In genomic region chr16:73772454-73772853, GRCm38 (mm10) we compare ENCODE assay signal across 25 mouse cellular contexts.
DNase-seq lines count a peak whose midpoint lies in the region; ATAC-seq and TF ChIP-seq lines count a peak whose summit lies in the region.
"Had no signal": no experiment of that assay in that cellular context is flagged by ENCODE, and none has a peak within 500 bp of the region (broad histone marks: within the 10 kb centered on the region; RNA-seq: fewer than 3 reads in every experiment).

No protein-coding gene starts in this region.

- H3K9me3 ChIP-seq in embryonic facial prominence, embryonic 11.5 days (replicated peaks; ENCODE audit: control insufficient read depth, low read length) = no peaks in the 10 kb centered on the region
- H3K9me3 ChIP-seq in embryonic facial prominence, embryonic 10.5 days = no peaks in the 10 kb centered on the region
- H3K9me3 ChIP-seq in forebrain, postnatal 0 days (ENCODE audit: low read length) = no peaks in the 10 kb centered on the region
- no peaks in the 10 kb centered on the region for H3K9me3 ChIP-seq in forebrain, embryonic 10.5 days
- no peaks in the 10 kb centered on the region for H3K9me3 ChIP-seq in embryonic facial prominence, embryonic 14.5 days (ENCODE audit: control insufficient read depth, low read length)
- H3K9me3 ChIP-seq: embryonic facial prominence, embryonic 12.5 days; embryonic facial prominence, embryonic 15.5 days; forebrain, embryonic 13.5 days; G1E had no signal

- no peaks in the 10 kb centered on the region for H3K4me1 ChIP-seq in embryonic facial prominence, embryonic 11.5 days (ENCODE audit: control insufficient read depth, insufficient read depth, low read length)
- H3K4me1 ChIP-seq in embryonic facial prominence, embryonic 10.5 days = no peaks in the 10 kb centered on the region
- no peaks in the 10 kb centered on the region for H3K4me1 ChIP-seq in forebrain, postnatal 0 days (ENCODE audit: insufficient read depth)
- no peaks in the 10 kb centered on the region for H3K4me1 ChIP-seq in forebrain, embryonic 10.5 days
- peaks cover 3% of the 10 kb centered on the region; the same call in 1 of the 2 replicates for H3K4me1 ChIP-seq in embryonic facial prominence, embryonic 14.5 days (ENCODE audit: control insufficient read depth, insufficient read depth, low read length)
- H3K4me1 ChIP-seq: embryonic facial prominence, embryonic 12.5 days; forebrain, embryonic 13.5 days had no signal

- H3K36me3 ChIP-seq in embryonic facial prominence, embryonic 11.5 days (replicated peaks; ENCODE audit: control insufficient read depth, insufficient read depth, low read depth, low read length) = no peaks in the 10 kb centered on the region
- H3K36me3 ChIP-seq in embryonic facial prominence, embryonic 10.5 days (replicated peaks) = no peaks in the 10 kb centered on the region
- no peaks in the 10 kb centered on the region for H3K36me3 ChIP-seq in forebrain, postnatal 0 days (ENCODE audit: insufficient read depth)
- no peaks in the 10 kb centered on the region for H3K36me3 ChIP-seq in forebrain, embryonic 10.5 days (replicated peaks)
- H3K36me3 ChIP-seq in embryonic facial prominence, embryonic 14.5 days (ENCODE audit: control insufficient read depth, insufficient read depth, low read length) = no peaks in the 10 kb centered on the region
- H3K36me3 ChIP-seq: embryonic facial prominence, embryonic 12.5 days; embryonic facial prominence, embryonic 15.5 days; G1E had no signal

- intact Hi-C loops in left cerebral cortex, adult 2 months (cut with DNase I) = no loop called here

- WGBS in embryonic facial prominence, embryonic 11.5 days = 75% methylated on average over 5 of the region's 5 CpGs
- 84% methylated on average over 5 of the region's 5 CpGs for WGBS in embryonic facial prominence, embryonic 10.5 days
- WGBS in forebrain, postnatal 0 days = 60% methylated on average over 5 of the region's 5 CpGs
- 93% methylated on average over 5 of the region's 5 CpGs for whole genome bisulfite sequencing in forebrain, embryonic 10.5 days
- WGBS in embryonic facial prominence, embryonic 14.5 days = 46% methylated on average over 5 of the region's 5 CpGs

- H3K4me3 ChIP-seq in embryonic facial prominence, embryonic 11.5 days (ENCODE audit: low read depth, low read length) = no peak overlapping the region
- no peak overlapping the region for H3K4me3 ChIP-seq in embryonic facial prominence, embryonic 10.5 days
- H3K4me3 ChIP-seq in forebrain, postnatal 0 days (ENCODE audit: low read depth, low read length) = no peak overlapping the region
- H3K4me3 ChIP-seq in forebrain, embryonic 10.5 days = no peak overlapping the region
- no peak overlapping the region for H3K4me3 ChIP-seq in embryonic facial prominence, embryonic 14.5 days (ENCODE audit: low read depth, low read length)
- no peak overlapping the region for H3K4me3 ChIP-seq in left cerebral cortex, adult 2 months
- H3K4me3 ChIP-seq: embryonic facial prominence, embryonic 12.5 days; embryonic facial prominence, embryonic 15.5 days; erythroblast, embryonic 14.5 days; forebrain, embryonic 13.5 days had no signal

- H3K27ac ChIP-seq in embryonic facial prominence, embryonic 11.5 days (replicated peaks; ENCODE audit: low read depth, low read length) = no peak overlapping the region
- no peak overlapping the region for H3K27ac ChIP-seq in embryonic facial prominence, embryonic 10.5 days (replicated peaks)
- no peak overlapping the region for H3K27ac ChIP-seq in forebrain, postnatal 0 days (ENCODE audit: low read depth, low read length)
- H3K27ac ChIP-seq in forebrain, embryonic 10.5 days = no peak overlapping the region
- H3K27ac ChIP-seq in embryonic facial prominence, embryonic 14.5 days (replicated peaks; ENCODE audit: low read depth, low read length) = no peak overlapping the region
- no peak overlapping the region for H3K27ac ChIP-seq in left cerebral cortex, adult 2 months
- H3K27ac ChIP-seq: embryonic facial prominence, embryonic 12.5 days; embryonic facial prominence, embryonic 15.5 days; forebrain, embryonic 13.5 days had no signal

- no peak for ATAC-seq in embryonic facial prominence, embryonic 11.5 days (replicated peaks; ENCODE audit: insufficient number of reproducible peaks, low FRiP score, low TSS enrichment, low read depth)
- no peak for ATAC-seq in forebrain, postnatal 0 days
- ATAC-seq in embryonic facial prominence, embryonic 14.5 days (ENCODE audit: low read depth) = no peak
- ATAC-seq: activated CD4-positive, CD25-positive, alpha-beta regulatory T cell, adult 4 months; CD4-positive, CD25-positive, alpha-beta regulatory T cell, adult 4 months; forebrain, embryonic 13.5 days; Patski had no signal

- DNase-seq in embryonic facial prominence, embryonic 11.5 days (ENCODE audit: low spot score) = peak; percentile 17
- no peak for DNase-seq in embryonic facial prominence, embryonic 10.5 days (ENCODE audit: low spot score)
- peak; percentile 12 for DNase-seq in forebrain, postnatal 0 days
- DNase-seq in forebrain, embryonic 10.5 days (ENCODE audit: extremely low spot score, low spot score) = no peak
- peak; percentile 10 for DNase-seq in brain, adult 2 months (ENCODE audit: low read depth, low spot score)
- DNase-seq in embryonic facial prominence, embryonic 14.5 days (ENCODE audit: low spot score) = peak; percentile 78
- no peak for DNase-seq in left cerebral cortex, adult 2 months (ENCODE audit: extremely low spot score in 1 of 2, low spot score in 2 of 2)
- DNase-seq: adrenal gland, adult 8-10 months; adrenal gland, postnatal 14 days; adrenal gland, postnatal 36 days; B cell, adult 2 months; cerebellum, adult 11-12 months; cerebellum, adult 2 months; cerebellum, adult 9-10 months; cerebellum, postnatal 10 days; cerebellum, postnatal 25 days had no signal

- no peak overlapping the region for H3K9ac ChIP-seq in embryonic facial prominence, embryonic 11.5 days (replicated peaks; ENCODE audit: low read length)
- H3K9ac ChIP-seq in forebrain, postnatal 0 days = no peak overlapping the region
- H3K9ac ChIP-seq in embryonic facial prominence, embryonic 14.5 days (ENCODE audit: low read depth, low read length) = no peak overlapping the region
- H3K9ac ChIP-seq: embryonic facial prominence, embryonic 12.5 days; embryonic facial prominence, embryonic 15.5 days; forebrain, embryonic 13.5 days had no signal

- no peaks in the 10 kb centered on the region for H3K27me3 ChIP-seq in embryonic facial prominence, embryonic 11.5 days (ENCODE audit: control insufficient read depth, insufficient read depth, low read length)
- no peaks in the 10 kb centered on the region for H3K27me3 ChIP-seq in embryonic facial prominence, embryonic 10.5 days (replicated peaks; ENCODE audit: low read depth, poor library complexity, severe bottlenecking)
- H3K27me3 ChIP-seq in forebrain, postnatal 0 days (ENCODE audit: insufficient read depth, low read length) = no peaks in the 10 kb centered on the region
- H3K27me3 ChIP-seq in forebrain, embryonic 10.5 days (ENCODE audit: poor library complexity, severe bottlenecking) = no peaks in the 10 kb centered on the region
- H3K27me3 ChIP-seq in embryonic facial prominence, embryonic 14.5 days (replicated peaks; ENCODE audit: control insufficient read depth, insufficient read depth, low read length) = no peaks in the 10 kb centered on the region
- H3K27me3 ChIP-seq: CH12.LX; embryonic facial prominence, embryonic 12.5 days; embryonic facial prominence, embryonic 15.5 days; forebrain, embryonic 13.5 days; Patski had no signal

- TF ChIP-seq CTCF in forebrain, postnatal 0 days (IDR thresholded peaks at IDR 0.05; ENCODE audit: low read depth) = no peak
- no peak for TF ChIP-seq CTCF in left cerebral cortex, adult 2 months (IDR thresholded peaks at IDR 0.05)

- H3K4me2 ChIP-seq in embryonic facial prominence, embryonic 11.5 days (ENCODE audit: low read depth, low read length) = no peak overlapping the region
- no peak overlapping the region for H3K4me2 ChIP-seq in forebrain, postnatal 0 days (ENCODE audit: low read depth)
- H3K4me2 ChIP-seq in embryonic facial prominence, embryonic 14.5 days (ENCODE audit: low read depth, low read length) = no peak overlapping the region
- H3K4me2 ChIP-seq: embryonic facial prominence, embryonic 12.5 days; embryonic facial prominence, embryonic 15.5 days; forebrain, embryonic 13.5 days had no signal

Comparison
In these comparisons a context has a peak if more than half of its experiments do, and no peak if none do; other contexts are left out.
1. DNase-seq: peak in embryonic facial prominence, embryonic 11.5 days (single experiment), forebrain, postnatal 0 days (single experiment), brain, adult 2 months (single experiment) and embryonic facial prominence, embryonic 14.5 days (single experiment); none in embryonic facial prominence, embryonic 10.5 days (single experiment), forebrain, embryonic 10.5 days (single experiment) and left cerebral cortex, adult 2 months (0 of 2).